Mouse (Mus musculus) C2C12 (cell line): ENCODE data around the gene Sgsm2. TPM values are rescaled to one million over a fixed set of nuclear protein-coding genes. Genes with fewer than 3 reads are reported as not detected.

Experiments used
- H3K27me3 ChIP-seq: one replicate; pipeline ENCODE4 v1.6.1; 2011; ENCODE audit not compliant: control insufficient read depth, insufficient read depth, insufficient read length
- H3K36me3 ChIP-seq: one replicate; pipeline ENCODE4 v1.6.1; 2011; ENCODE audit not compliant: control insufficient read depth, insufficient read depth
- H3K4me3 ChIP-seq: one replicate; pipeline ENCODE4 v1.5.1; 2011; ENCODE audit warnings: mild to moderate bottlenecking, control low read depth; ENCODE audit not compliant: poor library complexity, insufficient read depth, severe bottlenecking
- H3K79me2 ChIP-seq: one replicate; pipeline ENCODE4 v1.6.1; 2011; ENCODE audit not compliant: control insufficient read depth, insufficient read depth
- H3K79me3 ChIP-seq: one replicate; pipeline ENCODE4 v1.6.1; 2011; ENCODE audit warnings: low read depth, control low read depth
- H3ac ChIP-seq: one replicate; pipeline ENCODE3; 2011; ENCODE audit warnings: low read depth; ENCODE audit not compliant: control insufficient read depth, insufficient read length
- CEBPB ChIP-seq: IDR thresholded peaks from one replicate; pipeline ENCODE4 v1.6.1; 2011; ENCODE audit warnings: low read depth, mild to moderate bottlenecking, control low read depth, moderate library complexity
- CTCF ChIP-seq: IDR thresholded peaks from one replicate; pipeline ENCODE4 v1.5.1; 2011; ENCODE audit not compliant: control insufficient read depth, insufficient read depth, insufficient read length
- FOSL1 ChIP-seq: IDR thresholded peaks from one replicate; pipeline ENCODE4 v1.8.0; 2011; ENCODE audit warnings: mild to moderate bottlenecking, low read length; ENCODE audit not compliant: poor library complexity, insufficient read depth, severe bottlenecking
- MAX ChIP-seq: IDR thresholded peaks from one replicate; pipeline ENCODE4 v1.6.1; 2011; ENCODE audit warnings: mild to moderate bottlenecking, control low read depth
- MYOD1 ChIP-seq: IDR thresholded peaks from one replicate; pipeline ENCODE4 v1.6.1; 2011; ENCODE audit warnings: low read depth; ENCODE audit not compliant: control insufficient read depth, insufficient read length
- MYOG ChIP-seq: IDR thresholded peaks from one replicate; pipeline ENCODE4 v1.6.1; 2011; ENCODE audit not compliant: control insufficient read depth, insufficient read length; ENCODE audit errors: extremely low read depth
- USF1 ChIP-seq: IDR thresholded peaks from one replicate; pipeline ENCODE4 v1.6.1; 2011; ENCODE audit warnings: low read depth, mild to moderate bottlenecking, control low read depth, moderate library complexity
- polyA plus RNA-seq: library from polyadenylated mRNA; unstranded; fragments of >200 nt; fragmentation: generic; extraction: Trizol; gene quantifications from one replicate; pipeline ENCODE4 v1.2.1, GENCODE M21; 2012; ENCODE audit warnings: missing spikeins

Sgsm2 gene
- polyA plus RNA-seq, 1 experiment, result 7.8 TPM

GRCm38 (mm10) chr11:74831606-74832451, 65.0 kb downstream of the Sgsm2 start:
- H3K36me3 ChIP-seq, result no peaks in the 10 kb centered on the region

GRCm38 (mm10) chr11:74831191-74831605, 65.7 kb downstream of the Sgsm2 start:
- TF ChIP-seq MYOG (no peak), CTCF (no peak), MAX (peak; percentile 84), FOSL1 (no peak)
- H3K27me3 ChIP-seq, result no peaks in the 10 kb centered on the region
- H3K79me2 ChIP-seq, result peaks cover 42% of the 10 kb centered on the region
- H3K4me3 ChIP-seq, result peak overlapping the region; percentile 98
- H3K79me3 ChIP-seq, result peaks cover 16% of the 10 kb centered on the region
- no peaks in the 10 kb centered on the region for H3K36me3 ChIP-seq
- H3ac ChIP-seq, result peak overlapping the region; percentile 76

More at GRCm38 (mm10) chr11:74831606-74832451, 65.0 kb downstream of the Sgsm2 start:
- peak; percentile 71 for TF ChIP-seq USF1
- peak; percentile 71 for TF ChIP-seq MAX
- no peak for TF ChIP-seq CTCF
- TF ChIP-seq MYOD1, result no peak
- no peak for TF ChIP-seq CEBPB
- TF ChIP-seq MYOG, result no peak
- no peak for TF ChIP-seq FOSL1
- Histone ChIP-seq H3K27me3 (no peaks in the 10 kb centered on the region), H3ac (peak overlapping the region; percentile 76), H3K79me2 (peaks cover 48% of the 10 kb centered on the region), H3K4me3 (peak overlapping the region; percentile 98), H3K79me3 (peaks cover 16% of the 10 kb centered on the region)

GRCm38 (mm10) chr11:74830256-74831161, 66.4 kb downstream of the Sgsm2 start, which contains the start of gene Mnt:
Mnt (plus strand) TSS chr11:74830920.
- Histone ChIP-seq H3K27me3 (no peaks in the 10 kb centered on the region), H3K79me2 (peaks cover 35% of the 10 kb centered on the region), H3K79me3 (peaks cover 16% of the 10 kb centered on the region), H3K36me3 (no peaks in the 10 kb centered on the region), H3ac (peak within 1 kb of the TSS; percentile 76), H3K4me3 (peak within 1 kb of the TSS; percentile 98)
- TF ChIP-seq MAX (peak; percentile 93), CEBPB (peak; percentile 97), USF1 (peak; percentile 66), MYOD1 (no peak)

GRCm38 (mm10) chr11:74829812-74830211, 67.0 kb downstream of the Sgsm2 start:
- no peaks in the 10 kb centered on the region for H3K36me3 ChIP-seq
- H3K27me3 ChIP-seq, result no peaks in the 10 kb centered on the region
- H3K79me3 ChIP-seq, result peaks cover 13% of the 10 kb centered on the region
- H3K79me2 ChIP-seq, result peaks cover 28% of the 10 kb centered on the region
- peak overlapping the region; percentile 54 for H3ac ChIP-seq
- TF ChIP-seq MYOG (no peak), MYOD1 (no peak), MAX (no peak), CTCF (no peak), USF1 (no peak), FOSL1 (no peak), CEBPB (no peak)
- peak overlapping the region; percentile 24 for H3K4me3 ChIP-seq

GRCm38 (mm10) chr11:74828965-74829550, 67.8 kb downstream of the Sgsm2 start:
- Histone ChIP-seq H3K79me2 (peaks cover 21% of the 10 kb centered on the region), H3K79me3 (peaks cover 9% of the 10 kb centered on the region), H3K36me3 (no peaks in the 10 kb centered on the region), H3ac (no peak overlapping the region), H3K4me3 (peak overlapping the region; percentile 24), H3K27me3 (no peaks in the 10 kb centered on the region)
- TF ChIP-seq CTCF (no peak), MYOD1 (no peak), MAX (no peak), CEBPB (no peak), FOSL1 (no peak)
